Mouse (Mus musculus) thymus, adult 18-20 months (tissue): ENCODE results near the gene Ube2v1.
A peak's percentile ranks its signal among the peaks of the same experiment; 100 is the strongest.
"Not testable (repeated sequence)": the region's sequence is repeated elsewhere in the genome, so short reads cannot be mapped to it uniquely, and the experiment has no call there.

Experiments
- DNase-seq, 2 experiments: peaks; one replicate each; pipeline ENCODE4 v3.0.0; 2022; ENCODE audit warnings: mixed read lengths in 2 of 2

Ube2v1 gene

DNA sequence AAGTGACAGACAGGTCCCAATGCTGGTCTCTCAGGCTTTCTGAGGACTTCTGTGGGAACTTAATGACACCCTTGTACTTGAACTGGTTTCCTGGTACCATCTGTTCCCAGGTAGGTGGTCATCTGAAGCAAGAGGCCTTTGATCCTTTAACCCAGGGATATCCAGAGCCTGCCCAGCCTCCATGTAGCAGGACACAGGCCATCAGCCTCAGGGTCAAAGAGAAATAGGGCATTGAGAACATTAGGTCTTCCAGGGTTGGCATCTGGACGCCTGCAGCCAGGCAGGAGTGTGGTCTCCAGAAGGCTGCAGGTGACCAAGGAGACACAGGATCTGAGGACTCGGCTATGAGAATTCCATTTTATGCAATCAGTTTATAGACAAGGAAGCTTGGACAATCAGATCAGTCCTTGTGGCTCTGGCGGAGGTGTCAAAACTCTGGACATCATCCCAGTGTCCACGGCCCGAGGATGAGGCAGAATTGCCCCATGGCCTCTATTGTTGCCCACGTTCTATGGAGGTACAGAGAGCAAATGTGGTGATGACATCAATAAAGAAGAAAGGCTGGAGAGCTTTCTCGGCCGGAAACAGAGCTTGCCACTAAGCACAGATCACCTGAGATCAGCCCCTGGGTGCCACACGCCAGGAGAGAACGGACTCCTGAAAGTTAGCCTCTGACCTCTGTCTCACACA lies 23.2 kb upstream of the Ube2v1 start:
- no peak for DNase-seq

DNA sequence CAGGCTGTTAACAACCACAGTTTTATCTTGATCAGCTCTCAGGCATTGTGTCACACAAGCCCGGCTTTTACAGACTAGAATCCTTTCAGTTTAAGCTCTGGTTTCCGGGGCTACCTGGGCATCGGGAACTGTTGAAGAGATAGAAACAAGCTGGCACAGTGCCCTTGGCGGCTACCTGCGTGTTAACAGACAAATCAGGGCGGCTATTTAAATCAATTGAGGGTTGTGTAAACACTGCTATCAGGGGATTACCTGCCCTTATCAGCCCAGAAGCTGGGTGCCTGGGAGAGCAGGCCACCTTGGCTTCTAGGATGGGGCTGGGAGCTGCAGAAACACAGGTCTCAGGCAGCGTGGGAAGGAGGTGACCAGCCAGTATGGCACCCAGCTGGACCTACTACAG lies 20.8 kb upstream of the Ube2v1 start:
- no peak for DNase-seq

DNA sequence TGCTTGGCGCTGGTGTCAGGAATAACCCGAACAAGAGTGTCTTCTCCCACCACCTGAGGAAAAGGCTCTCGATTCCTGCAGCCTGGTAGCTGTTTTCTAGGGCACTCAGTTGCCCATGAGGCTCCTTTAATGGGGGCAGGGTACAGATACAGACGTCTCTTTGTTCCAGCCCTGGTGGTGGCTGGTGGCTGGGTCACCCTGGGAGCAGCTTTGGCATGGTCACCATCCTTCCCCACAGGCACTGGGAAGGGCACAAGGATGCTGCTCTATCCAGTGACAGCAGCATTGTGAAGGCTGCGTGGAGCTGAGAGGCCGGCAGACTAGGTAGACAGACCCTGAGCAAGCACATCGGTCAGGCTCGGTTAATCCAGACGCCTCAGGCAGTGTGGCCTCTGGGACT lies 19.7 kb upstream of the Ube2v1 start:
- DNase-seq = no peak

DNA sequence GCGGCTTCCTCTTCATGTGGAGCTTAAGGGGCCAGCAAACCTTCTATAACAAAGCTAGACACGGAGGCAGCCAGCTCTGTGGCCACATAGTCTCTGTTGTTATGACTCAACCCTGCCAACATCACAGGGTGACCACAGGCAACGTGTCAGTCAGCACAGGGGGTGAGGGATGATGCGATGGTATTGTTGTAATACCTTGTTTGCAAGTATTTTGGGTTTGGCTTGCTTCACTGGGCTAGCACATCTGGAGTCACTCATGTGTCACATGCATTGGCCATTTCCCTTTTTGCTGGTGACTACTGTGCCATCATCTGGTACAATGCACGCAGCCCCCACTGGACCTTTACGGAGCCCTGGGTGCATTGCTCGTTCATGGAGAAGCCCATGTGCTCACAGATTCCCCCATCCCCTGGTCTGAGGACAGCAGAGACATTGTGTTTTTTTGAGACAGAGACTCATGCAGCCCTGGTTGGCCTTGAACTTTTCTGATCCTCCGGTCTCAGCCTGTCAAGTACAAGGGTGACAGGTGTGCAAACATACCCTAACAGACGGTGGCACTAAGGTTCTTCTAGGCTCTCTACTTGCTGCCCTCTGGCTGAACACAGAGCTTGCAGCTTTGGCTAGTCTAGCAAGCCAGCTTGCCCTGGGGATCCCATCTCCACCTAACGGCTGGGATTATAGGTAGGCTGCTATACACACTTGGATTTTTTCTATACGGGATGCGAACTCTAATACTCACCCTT lies 17.6 kb upstream of the Ube2v1 start:
- no peak for DNase-seq

DNA sequence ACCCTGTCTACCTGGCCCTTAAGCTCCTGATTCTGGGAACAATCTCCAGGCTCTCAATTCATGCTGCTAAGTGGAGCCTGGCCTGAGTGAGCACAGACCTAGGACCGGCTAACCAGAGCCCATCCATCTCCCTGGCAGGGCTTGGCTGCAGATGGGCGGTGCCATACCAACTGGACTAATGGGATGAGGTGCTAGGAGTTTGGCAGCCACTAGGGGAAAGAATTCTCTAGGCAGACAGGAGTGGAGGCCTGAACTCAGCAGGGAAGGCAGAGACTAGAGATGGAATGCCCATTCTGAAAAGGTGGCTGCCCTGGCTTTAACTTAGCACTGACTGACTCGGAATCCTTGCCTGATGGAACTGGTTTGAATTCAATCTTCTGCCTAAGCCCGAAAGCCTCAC lies 14.5 kb upstream of the Ube2v1 start:
- no peak for DNase-seq

DNA sequence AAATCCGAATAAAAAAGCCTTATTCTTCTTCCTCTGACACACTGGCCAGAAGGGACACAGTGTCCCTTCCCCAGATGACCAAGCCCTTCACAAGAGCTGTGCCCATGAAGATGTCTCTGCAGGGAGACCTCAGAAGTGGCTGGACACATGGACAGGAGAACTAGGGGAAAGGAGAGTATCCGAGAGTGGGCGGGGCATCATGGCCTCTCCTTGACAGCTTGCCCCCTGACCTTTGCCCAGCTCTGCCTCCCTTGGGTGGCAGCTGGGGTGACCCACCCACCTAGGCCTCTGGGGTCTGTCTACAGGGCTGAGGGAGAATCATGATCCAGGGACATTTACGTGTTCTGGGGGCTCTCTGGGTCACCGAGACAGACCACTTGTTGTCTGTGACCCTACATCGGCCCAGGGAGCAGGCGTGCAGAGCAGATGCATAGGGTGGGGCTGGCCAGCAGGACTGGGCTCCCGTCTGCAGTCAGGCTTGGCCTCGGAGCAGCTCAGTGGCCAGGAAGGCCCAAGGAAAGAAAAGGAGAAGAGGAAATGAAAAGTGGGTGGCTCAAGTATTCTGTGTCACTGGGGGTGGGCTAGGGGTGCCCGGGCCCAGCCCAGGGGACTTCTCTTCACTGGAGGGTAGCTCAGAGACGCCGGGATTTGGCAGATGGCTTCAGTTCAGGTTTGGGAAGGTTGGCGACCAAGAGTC lies 11.6 kb upstream of the Ube2v1 start:
- DNase-seq = not testable (repeated sequence)

DNA sequence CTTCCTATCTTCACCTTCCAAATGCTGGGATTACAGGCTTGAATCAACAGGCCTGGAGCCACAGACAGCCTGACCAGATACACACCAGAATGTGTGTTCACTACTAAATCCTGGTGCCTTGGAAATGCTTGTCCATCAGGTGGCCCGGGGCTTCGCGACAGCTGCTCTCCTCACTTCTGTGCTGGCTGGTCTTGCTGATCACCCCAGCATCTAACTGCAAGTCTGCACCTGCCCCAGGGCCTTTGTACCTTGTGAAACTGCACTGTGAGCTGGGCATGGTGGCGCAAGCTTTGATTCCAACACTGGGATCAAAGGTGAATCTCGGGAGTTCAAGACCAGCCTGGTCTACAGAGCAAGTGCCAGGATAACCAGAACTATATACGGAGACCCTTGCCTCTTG lies 10.3 kb upstream of the Ube2v1 start:
- no peak for DNase-seq

DNA sequence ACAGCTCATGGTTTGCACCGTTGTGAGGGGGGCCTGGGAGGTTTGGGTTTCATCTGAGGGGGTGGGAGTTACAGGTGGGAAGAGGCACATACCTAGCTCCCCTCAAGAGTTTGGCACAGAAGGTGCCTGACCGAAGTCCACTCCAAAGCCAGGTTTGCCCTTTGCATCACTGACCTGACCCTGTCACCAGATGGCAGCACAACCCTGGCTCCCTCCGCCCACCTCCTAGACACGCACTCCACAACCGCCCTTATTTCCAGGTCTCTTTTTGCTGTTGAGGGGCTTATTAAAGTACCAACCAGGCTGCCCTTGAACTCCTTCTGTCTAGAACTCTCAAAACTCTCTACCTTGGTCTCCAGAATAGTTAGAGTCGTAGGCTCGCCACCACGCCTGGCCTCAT lies 9.4 kb upstream of the Ube2v1 start:
- DNase-seq = no peak

DNA sequence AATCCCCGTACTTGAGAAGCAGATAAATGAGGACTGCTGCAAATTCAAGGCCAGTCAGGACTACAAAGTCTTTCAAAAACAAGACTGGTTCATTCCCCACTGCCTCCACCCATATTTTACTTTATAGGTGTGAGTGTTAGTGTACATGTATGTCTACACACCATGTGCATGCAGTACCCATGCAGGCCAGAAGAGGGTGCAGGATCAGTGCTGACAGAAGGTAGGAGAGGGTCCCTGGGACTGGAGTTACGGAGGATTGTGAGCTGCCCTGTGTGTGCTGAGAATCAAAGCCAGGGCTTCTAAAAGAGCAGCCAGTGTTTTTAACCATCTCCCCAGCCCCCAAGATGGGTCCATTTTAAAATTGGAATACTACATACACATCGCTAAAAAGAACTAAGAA lies 8.4 kb upstream of the Ube2v1 start:
- DNase-seq = no peak

DNA sequence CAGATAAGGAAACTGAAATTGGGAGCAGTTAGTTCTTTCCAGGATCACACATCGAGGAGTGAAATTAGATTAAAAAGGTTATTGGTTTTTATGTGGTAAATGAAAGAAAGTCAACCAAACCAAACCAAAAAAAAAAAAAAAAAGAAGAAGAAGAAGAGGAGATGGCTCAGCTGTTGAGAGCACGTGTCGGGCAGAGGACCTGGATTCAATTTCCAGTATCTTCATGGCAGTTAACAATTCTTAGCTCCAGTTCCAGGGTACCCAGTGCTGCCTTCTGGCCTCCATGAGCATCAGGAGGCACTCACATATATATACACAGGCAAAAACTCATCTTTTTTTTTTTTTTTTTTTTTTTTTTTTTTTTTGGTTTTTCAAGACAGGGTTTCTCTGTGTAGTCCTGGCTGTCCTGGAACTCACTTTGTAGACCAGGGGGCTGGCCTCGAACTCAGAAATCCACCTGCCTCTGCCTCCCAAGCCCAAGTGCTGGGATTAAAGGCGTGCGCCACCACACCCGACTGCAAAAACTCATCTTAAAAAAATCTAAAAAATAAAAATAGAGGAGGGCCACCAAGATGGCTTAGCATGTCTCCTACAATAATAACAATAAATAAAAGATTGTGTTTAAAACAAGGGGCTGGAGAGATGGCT lies 3.1 kb upstream of the Ube2v1 start:
- DNase-seq = no peak

DNA sequence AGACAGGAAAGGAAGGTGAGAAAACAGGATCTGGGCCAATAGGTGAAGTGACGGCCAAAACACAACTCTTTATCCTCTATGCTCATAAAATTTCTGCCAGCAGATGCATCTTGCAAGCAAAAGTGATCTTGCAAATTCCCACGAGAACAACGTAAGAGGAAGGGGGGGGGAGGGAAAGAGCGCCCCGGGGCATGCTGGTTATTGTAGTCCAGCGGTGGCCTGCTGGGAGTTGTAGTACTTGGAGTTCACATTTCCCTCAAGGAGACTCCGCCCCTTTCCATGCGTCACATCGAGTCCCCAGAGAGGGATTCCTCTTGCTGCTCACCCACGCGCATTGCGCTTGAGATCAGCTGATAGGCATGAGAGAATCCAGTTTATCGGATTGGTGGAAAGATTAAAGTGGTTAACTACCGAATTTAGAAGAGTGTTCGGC lies 2.5 kb upstream of the Ube2v1 start:
- DNase-seq = peak; percentile 92 to 97

DNA sequence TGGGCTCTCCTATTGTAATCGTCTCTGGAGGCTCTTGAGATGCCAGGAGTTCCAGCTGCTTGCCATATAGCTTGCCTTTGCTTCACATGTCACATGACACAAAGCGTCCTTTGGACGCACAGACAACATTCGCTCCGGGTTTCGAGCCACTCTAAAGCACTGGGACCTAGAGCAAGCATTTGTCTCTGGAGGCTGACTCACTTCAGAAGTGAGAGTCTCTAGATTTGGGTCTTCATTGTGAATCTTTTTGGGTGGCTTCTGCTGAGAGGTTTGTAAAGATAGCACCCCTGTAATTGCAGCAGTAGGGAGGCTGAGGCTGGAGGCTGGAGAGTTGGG lies 1.6 kb upstream of the Ube2v1 start:
- DNase-seq = no peak

DNA sequence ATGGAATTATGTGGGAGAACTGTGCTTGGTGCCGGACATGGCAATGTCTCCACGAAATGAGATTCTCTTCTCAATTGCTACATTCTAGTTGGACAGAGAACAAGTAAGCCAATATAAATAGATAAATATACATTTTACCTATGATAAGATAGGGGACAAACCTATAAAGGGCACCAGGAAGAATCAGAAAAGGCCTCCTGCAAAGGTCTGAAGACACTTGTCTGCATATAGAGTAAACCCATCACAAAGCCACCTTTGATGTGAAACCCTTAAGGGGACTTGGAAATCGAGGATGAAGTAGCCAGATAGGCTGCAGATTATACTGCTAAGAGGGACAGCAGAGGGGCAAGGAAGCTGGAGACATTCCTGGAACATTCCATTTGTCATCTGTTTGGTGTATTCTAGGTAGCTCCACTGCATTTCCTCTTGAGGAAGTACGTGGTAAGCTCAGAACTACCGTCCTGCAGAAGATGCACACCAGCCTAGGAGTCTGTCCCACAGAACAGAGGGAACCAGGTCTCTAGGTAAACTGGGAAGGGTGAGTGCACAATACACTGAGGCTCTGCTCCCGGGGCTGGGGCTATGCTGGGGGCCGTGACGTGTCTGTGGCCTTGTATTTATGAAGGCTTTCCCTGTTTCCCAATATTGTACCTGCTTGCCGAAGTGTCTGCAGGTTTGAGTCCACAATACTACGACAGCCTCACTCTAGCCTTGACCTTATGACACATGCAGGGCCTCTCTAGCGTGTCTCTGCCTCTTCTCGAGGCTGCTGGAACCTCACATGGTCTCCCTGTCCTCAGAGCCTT lies 1.0 kb upstream of the Ube2v1 start:
- DNase-seq = no peak

DNA sequence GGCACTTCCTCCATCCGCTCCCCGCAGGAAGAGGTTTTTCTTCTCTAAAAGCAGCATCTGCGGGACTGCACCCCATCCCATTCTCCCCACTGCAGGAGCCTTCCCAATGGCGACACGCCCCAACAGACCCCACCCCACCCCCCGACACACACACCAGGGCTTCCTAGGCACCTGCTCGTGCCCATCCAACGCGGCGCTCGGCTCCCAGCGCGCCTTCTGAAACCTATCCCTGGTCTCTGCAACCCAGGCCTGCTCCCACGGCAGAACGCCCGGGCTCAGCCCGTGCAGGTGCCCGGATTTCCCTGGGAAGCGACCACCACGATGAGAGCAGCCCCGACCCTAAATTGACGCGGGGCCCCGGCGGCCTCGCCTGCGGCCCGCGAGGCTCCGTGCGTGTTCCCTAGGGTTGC lies 709 bp downstream of the Ube2v1 start:
- peak; percentile 37 to 54 for DNase-seq

DNA sequence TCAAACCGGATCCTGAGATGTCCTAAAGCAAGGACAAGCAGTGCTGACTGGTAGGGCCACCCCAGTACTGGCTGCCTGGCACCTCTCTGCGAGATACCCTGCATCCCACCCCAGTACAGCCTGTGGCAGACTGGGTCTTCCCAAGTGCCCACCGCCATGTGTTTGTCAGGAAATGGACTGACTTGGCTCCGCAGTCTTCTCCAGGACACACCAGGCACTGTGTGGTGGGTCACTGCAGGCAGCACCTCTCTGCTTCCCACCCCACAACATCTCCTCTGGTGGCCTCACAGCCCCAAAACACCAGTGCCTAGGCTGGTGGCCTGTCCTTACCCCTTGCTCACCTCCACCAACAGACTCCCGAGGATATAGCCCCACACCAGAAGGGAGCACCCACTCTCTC lies 1.5 kb downstream of the Ube2v1 start:
- DNase-seq = no peak

DNA sequence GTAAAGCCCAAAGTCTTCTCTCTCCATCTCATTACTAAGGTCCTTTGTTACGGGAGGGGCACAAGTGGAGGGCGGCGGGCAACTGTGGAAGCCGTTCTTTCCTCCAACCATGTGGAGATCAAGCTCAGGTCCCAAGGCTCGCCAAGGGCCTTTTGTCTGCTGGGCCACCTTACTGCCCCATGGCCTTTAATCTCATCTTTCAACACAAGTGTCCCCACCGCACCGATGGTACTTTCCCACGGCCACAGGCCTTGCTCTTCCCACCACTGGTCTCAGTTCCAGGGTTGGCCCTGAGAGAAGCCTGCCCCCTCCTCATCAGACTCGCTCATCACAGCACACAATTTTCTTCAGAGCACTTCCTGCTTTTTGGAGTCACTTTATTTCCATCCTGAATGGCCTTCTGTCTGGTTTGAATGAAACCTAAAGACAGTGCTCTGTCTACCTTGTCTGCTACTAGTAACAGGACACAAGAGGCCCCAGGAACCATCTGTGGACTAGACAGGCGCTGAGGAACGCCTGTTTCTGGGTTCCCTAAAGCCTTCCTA lies 2.2 kb downstream of the Ube2v1 start:
- DNase-seq = no peak

DNA sequence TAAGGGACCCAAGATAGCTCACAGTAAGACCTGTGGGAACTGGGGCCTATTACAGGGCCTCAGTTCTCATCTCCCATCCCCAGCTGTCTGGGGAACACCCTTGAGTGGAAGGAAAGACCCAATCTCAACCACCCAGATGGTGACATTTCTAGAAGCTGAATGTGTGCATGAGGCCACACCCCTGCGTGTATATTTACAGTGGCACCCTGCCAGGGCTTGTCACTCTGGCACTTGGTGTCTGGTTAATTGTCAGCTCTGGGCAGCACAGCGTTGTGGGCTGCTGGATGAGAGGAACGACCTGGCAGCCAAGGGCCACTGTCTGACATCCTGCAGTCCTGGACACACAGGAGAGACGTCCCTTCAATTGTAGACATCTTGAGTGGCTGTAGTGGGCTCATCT lies 3.0 kb downstream of the Ube2v1 start:
- DNase-seq = no peak

DNA sequence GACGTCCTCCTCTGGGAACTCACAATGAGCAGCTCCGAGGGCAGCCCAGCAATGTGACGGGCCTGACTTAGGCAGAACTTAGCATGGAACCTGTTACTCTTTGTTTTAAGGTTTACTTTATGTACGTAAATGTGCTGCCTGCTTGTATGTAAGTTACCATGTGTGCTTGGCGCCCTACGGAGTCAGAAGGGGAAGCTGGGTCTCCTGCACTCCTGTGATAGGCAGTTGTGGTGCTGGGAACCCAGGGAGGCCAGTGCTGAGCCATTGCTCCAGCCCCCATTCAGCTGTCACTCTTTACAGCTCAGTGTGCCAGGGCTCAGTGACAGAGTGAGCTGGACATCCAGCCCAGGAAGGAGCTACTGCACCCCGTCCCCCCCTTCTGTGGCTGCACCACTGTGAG lies 4.9 kb downstream of the Ube2v1 start:
- DNase-seq = no peak

DNA sequence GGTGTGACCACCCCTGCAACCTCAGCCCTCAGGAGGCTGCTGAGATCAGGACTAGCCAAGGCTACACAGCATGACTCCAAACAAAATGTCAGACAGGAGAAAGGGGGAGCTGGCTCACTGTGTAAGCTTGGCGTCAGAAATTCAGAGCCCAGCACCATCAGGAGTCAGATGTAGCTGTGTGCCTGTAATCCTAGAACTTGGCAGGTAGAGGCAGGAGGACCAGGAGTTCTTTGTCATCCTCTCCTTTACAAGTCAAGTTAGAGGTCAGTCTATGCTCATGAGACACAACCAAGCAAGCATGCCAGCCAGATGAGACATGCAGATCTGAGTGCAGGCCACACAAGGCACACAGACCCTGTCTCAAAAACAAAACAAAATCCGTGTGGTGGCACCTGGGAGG lies 6.2 kb downstream of the Ube2v1 start:
- no peak for DNase-seq

DNA sequence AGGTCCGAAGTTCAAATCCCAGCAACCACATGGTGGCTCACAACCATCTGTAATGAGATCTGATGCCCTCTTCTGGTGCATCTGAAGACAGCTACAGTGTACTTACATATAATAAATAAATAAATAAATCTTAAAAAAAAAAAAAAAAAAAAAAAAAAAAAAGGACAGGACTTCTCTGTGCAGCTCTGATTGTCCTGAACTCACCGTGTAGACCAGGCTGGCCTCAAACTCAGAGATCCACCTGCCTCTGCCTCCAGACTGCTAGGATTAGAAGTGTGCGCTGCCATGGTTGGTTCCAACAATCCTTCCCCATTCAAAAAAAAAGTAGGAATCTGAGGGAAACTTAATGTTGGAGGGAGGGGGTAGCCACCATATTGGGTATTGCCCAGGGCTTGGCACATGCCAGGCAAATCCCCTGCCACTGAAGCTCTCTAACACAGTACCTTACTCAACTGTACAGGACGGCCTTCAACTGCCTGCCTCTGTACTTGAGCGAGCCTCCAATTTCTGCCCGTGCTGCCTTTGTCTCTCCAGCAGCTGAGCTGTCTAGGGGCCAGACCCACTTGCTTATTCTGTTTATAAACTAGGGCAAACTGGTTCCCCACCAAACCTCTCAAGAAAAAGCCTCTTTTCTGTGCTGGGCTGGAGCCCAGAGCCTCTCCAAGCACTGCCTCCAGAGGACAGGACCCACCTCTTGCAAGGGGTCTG lies 7.4 kb downstream of the Ube2v1 start:
- DNase-seq = no peak

DNA sequence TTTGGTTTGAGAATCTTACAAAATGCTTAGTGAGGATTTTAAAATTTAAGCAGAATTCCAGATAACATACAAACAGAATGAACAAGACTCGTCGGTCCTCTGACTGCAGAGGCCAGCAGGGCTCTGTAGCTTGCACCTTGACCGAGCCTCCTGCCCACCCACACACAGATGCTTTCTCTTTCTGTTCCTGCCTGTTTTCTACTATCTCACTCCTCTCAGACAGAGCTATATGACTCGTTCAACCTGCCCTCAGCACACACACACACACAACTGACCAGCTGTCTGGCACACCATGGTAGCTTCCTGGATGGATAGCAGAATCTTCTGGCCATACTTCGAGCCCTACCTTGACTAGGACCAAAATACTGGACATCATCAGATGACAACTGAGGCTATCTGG lies 8.9 kb downstream of the Ube2v1 start:
- DNase-seq = no peak

DNA sequence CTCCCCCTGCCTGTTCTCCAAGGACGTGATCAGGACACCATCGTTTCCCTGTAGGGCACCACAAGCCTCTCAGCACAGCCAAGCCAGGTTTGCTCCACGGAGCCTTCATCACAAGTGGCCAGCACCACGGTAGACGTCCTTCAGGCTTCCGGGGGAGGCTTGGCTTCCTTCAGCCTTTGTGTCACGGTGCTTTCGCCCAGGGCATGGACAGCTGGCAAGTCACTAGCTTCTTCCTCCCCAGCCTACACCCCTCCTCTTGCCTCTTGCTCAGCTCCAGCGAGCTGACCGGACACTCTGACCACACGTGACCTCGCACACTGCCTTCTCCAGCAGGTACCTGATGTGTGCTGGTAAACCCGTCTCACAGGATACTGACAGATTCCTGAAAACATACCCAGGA lies 9.5 kb downstream of the Ube2v1 start:
- DNase-seq = no peak
